Mouse (Mus musculus) midbrain, embryonic 12.5 days (tissue): ENCODE data around the gene Foxg1. TPM values are rescaled to one million over a fixed set of nuclear protein-coding genes. Genes with fewer than 3 reads are reported as not detected.

Experiments
- ATAC-seq: fragments of 200-750 bp; cut with Nextera tagmentation; 2 replicates; pipeline ENCODE4 v1.8.0; 2017; ENCODE audit warnings: low read depth, moderate TSS enrichment, moderate library complexity; ENCODE audit not compliant: low FRiP score
- H3K27ac ChIP-seq: fragments of 300-500 bp; sonication (generic); replicated peaks from 2 replicates; pipeline ENCODE4 v1.5.1; 2016; ENCODE audit warnings: mild to moderate bottlenecking
- H3K27me3 ChIP-seq: fragments of 300-500 bp; sonication (generic); 2 replicates; pipeline ENCODE4 v1.6.1; 2016; ENCODE audit warnings: mild to moderate bottlenecking
- H3K36me3 ChIP-seq: fragments of 300-500 bp; sonication (generic); 2 replicates; pipeline ENCODE4 v1.6.1; 2016
- H3K4me1 ChIP-seq: fragments of 300-500 bp; sonication (generic); 2 replicates; pipeline ENCODE4 v1.6.1; 2016
- H3K4me2 ChIP-seq: fragments of 300-500 bp; sonication (generic); replicated peaks from 2 replicates; pipeline ENCODE4 v1.6.1; 2016; ENCODE audit warnings: mild to moderate bottlenecking, moderate library complexity
- H3K4me3 ChIP-seq: fragments of 300-500 bp; sonication (generic); 2 replicates; pipeline ENCODE4 v1.5.1; 2016; ENCODE audit warnings: mild to moderate bottlenecking
- H3K9ac ChIP-seq: fragments of 300-500 bp; sonication (generic); replicated peaks from 2 replicates; pipeline ENCODE4 v1.6.1; 2016; ENCODE audit warnings: mild to moderate bottlenecking, moderate library complexity
- H3K9me3 ChIP-seq: fragments of 300-500 bp; sonication (generic); 2 replicates; pipeline ENCODE4 v1.6.1; 2016; ENCODE audit warnings: mild to moderate bottlenecking
- WGBS: fragments of 180-500 bp; shearing (Covaris S2); methylation state at CpG from one replicate; pipeline ENCODE4 v1.1.7; 2016; 5-methylcytosine and 5-hydroxymethylcytosine counted together
- polyA plus RNA-seq: library from polyadenylated mRNA; unstranded; fragments of >200 nt; fragmentation: Nextera tagmentation; extraction: Ambion mirVana; gene quantifications from 2 replicates; pipeline ENCODE4 v1.2.1, GENCODE M21; 2016

Foxg1 gene
- polyA plus RNA-seq, 1 experiment from 2014 or later: 4.6 TPM

GRCm38 (mm10) chr12:49387856-49388598 lies 5.6 kb downstream of the Foxg1 start:
- no peaks in the 10 kb centered on the region for H3K9me3 ChIP-seq
- no peak for ATAC-seq
- no peaks in the 10 kb centered on the region for H3K36me3 ChIP-seq
- H3K4me1 ChIP-seq: peaks cover 6% of the 10 kb centered on the region; the same call in 1 of the 2 replicates
- 7% methylated on average over 2 of the region's 2 CpGs for WGBS
- no peak overlapping the region for H3K4me2 ChIP-seq
- no peak overlapping the region for H3K9ac ChIP-seq
- H3K27me3 ChIP-seq: peaks cover 66% of the 10 kb centered on the region
- peak overlapping the region; percentile 7; the same call in 1 of the 2 replicates for H3K4me3 ChIP-seq
- no peak overlapping the region for H3K27ac ChIP-seq

- no peak overlapping the region for H3K4me2 ChIP-seq
- no peak overlapping the region for H3K9ac ChIP-seq
- H3K27me3 ChIP-seq: peaks cover 59% of the 10 kb centered on the region
- H3K9me3 ChIP-seq: no peaks in the 10 kb centered on the region
- ATAC-seq: no peak
- H3K36me3 ChIP-seq: no peaks in the 10 kb centered on the region
- H3K27ac ChIP-seq: no peak overlapping the region
- H3K4me3 ChIP-seq: no peak overlapping the region
- H3K4me1 ChIP-seq: no peaks in the 10 kb centered on the region; the same call in 1 of the 2 replicates
- WGBS: 4% methylated on average over 5 of the region's 5 CpGs
These were observed 7.2 kb downstream of the Foxg1 start for GRCm38 (mm10) chr12:49389666-49390065.

GRCm38 (mm10) chr12:49390257-49390656 lies 7.8 kb downstream of the Foxg1 start:
- Histone ChIP-seq H3K4me2 (no peak overlapping the region), H3K4me3 (peak overlapping the region; percentile 13; the same call in 1 of the 2 replicates), H3K4me1 (no peaks in the 10 kb centered on the region), H3K9ac (no peak overlapping the region), H3K9me3 (no peaks in the 10 kb centered on the region), H3K27me3 (peaks cover 59% of the 10 kb centered on the region), H3K36me3 (no peaks in the 10 kb centered on the region), H3K27ac (no peak overlapping the region)
- no peak for ATAC-seq
- 2% methylated on average over 13 of the region's 13 CpGs for WGBS

- WGBS: 1% methylated on average over 9 of the region's 9 CpGs
- H3K4me1 ChIP-seq: no peaks in the 10 kb centered on the region
- ATAC-seq: peak; percentile 5; the same call in 1 of the 2 replicates
- no peak overlapping the region; the same call in 1 of the 2 replicates for H3K9ac ChIP-seq
- H3K27me3 ChIP-seq: peaks cover 53% of the 10 kb centered on the region
- no peaks in the 10 kb centered on the region for H3K9me3 ChIP-seq
- H3K4me2 ChIP-seq: peak overlapping the region; percentile 49
- no peak overlapping the region for H3K27ac ChIP-seq
- peak overlapping the region; percentile 28 for H3K4me3 ChIP-seq
- H3K36me3 ChIP-seq: no peaks in the 10 kb centered on the region
These were observed 8.5 kb downstream of the Foxg1 start for GRCm38 (mm10) chr12:49390926-49391304.

- Histone ChIP-seq H3K4me3 (peak overlapping the region; percentile 28), H3K4me2 (peak overlapping the region; percentile 49), H3K27ac (no peak overlapping the region), H3K4me1 (no peaks in the 10 kb centered on the region), H3K9ac (no peak overlapping the region; the same call in 1 of the 2 replicates), H3K9me3 (no peaks in the 10 kb centered on the region), H3K27me3 (peaks cover 50% of the 10 kb centered on the region), H3K36me3 (no peaks in the 10 kb centered on the region)
- WGBS: 1% methylated on average over 42 of the region's 42 CpGs
- ATAC-seq: peak; percentile 97
These were observed 9.0 kb downstream of the Foxg1 start for GRCm38 (mm10) chr12:49391305-49392040.

- Histone ChIP-seq H3K9me3 (no peaks in the 10 kb centered on the region), H3K4me3 (peak overlapping the region; percentile 28; the same call in 1 of the 2 replicates), H3K4me2 (peak overlapping the region; percentile 49), H3K9ac (no peak overlapping the region), H3K27me3 (peaks cover 54% of the 10 kb centered on the region), H3K4me1 (no peaks in the 10 kb centered on the region), H3K27ac (no peak overlapping the region), H3K36me3 (no peaks in the 10 kb centered on the region)
- no peak for ATAC-seq
- WGBS: 2% methylated on average over 10 of the region's 10 CpGs
These were observed 9.6 kb downstream of the Foxg1 start for GRCm38 (mm10) chr12:49392041-49392390.

- WGBS: 4% methylated on average over 5 of the region's 5 CpGs
- Histone ChIP-seq H3K4me3 (no peak overlapping the region), H3K9ac (no peak overlapping the region), H3K27me3 (peaks cover 58% of the 10 kb centered on the region), H3K9me3 (no peaks in the 10 kb centered on the region), H3K27ac (no peak overlapping the region), H3K4me1 (no peaks in the 10 kb centered on the region), H3K4me2 (no peak overlapping the region), H3K36me3 (no peaks in the 10 kb centered on the region)
- ATAC-seq: no peak
These were observed 10.4 kb downstream of the Foxg1 start for GRCm38 (mm10) chr12:49392876-49393275.

- 12% methylated on average over 3 of the region's 3 CpGs for WGBS
- Histone ChIP-seq H3K27ac (no peak overlapping the region), H3K4me3 (no peak overlapping the region), H3K4me1 (no peaks in the 10 kb centered on the region), H3K36me3 (no peaks in the 10 kb centered on the region), H3K27me3 (peaks cover 61% of the 10 kb centered on the region), H3K9ac (no peak overlapping the region), H3K9me3 (no peaks in the 10 kb centered on the region), H3K4me2 (no peak overlapping the region)
- no peak for ATAC-seq
These were observed 11.2 kb downstream of the Foxg1 start for GRCm38 (mm10) chr12:49393639-49394038.

GRCm38 (mm10) chr12:49394181-49394580 lies 11.7 kb downstream of the Foxg1 start:
- 11% methylated on average over 1 of the region's 1 CpGs for WGBS
- H3K4me3 ChIP-seq: no peak overlapping the region
- ATAC-seq: no peak
- H3K9me3 ChIP-seq: no peaks in the 10 kb centered on the region
- no peaks in the 10 kb centered on the region for H3K4me1 ChIP-seq
- H3K9ac ChIP-seq: no peak overlapping the region
- H3K27ac ChIP-seq: no peak overlapping the region
- H3K27me3 ChIP-seq: peaks cover 63% of the 10 kb centered on the region
- no peaks in the 10 kb centered on the region for H3K36me3 ChIP-seq
- H3K4me2 ChIP-seq: no peak overlapping the region

- H3K4me3 ChIP-seq: no peak overlapping the region
- no peak overlapping the region for H3K9ac ChIP-seq
- H3K36me3 ChIP-seq: no peaks in the 10 kb centered on the region
- H3K27me3 ChIP-seq: peaks cover 61% of the 10 kb centered on the region
- H3K27ac ChIP-seq: no peak overlapping the region
- no peaks in the 10 kb centered on the region for H3K4me1 ChIP-seq
- ATAC-seq: no peak
- no peaks in the 10 kb centered on the region for H3K9me3 ChIP-seq
- WGBS: 1% methylated on average over 17 of the region's 17 CpGs
- H3K4me2 ChIP-seq: no peak overlapping the region
These were observed 12.4 kb downstream of the Foxg1 start for GRCm38 (mm10) chr12:49394836-49395235.

- Histone ChIP-seq H3K4me2 (no peak overlapping the region), H3K9ac (no peak overlapping the region), H3K27me3 (peaks cover 62% of the 10 kb centered on the region)
These were observed 13.5 kb downstream of the Foxg1 start for GRCm38 (mm10) chr12:49395969-49396368.

GRCm38 (mm10) chr12:49396776-49397175 lies 14.3 kb downstream of the Foxg1 start:
- Histone ChIP-seq H3K9ac (no peak overlapping the region), H3K27ac (no peak overlapping the region), H3K4me1 (peaks cover 9% of the 10 kb centered on the region; the same call in 1 of the 2 replicates), H3K27me3 (peaks cover 62% of the 10 kb centered on the region), H3K4me2 (no peak overlapping the region), H3K9me3 (no peaks in the 10 kb centered on the region), H3K4me3 (no peak overlapping the region), H3K36me3 (no peaks in the 10 kb centered on the region)
- 25% methylated on average over 1 of the region's 1 CpGs for WGBS
- no peak for ATAC-seq

More at GRCm38 (mm10) chr12:49395969-49396368, 13.5 kb downstream of the Foxg1 start:
- ATAC-seq: no peak
- H3K9me3 ChIP-seq: no peaks in the 10 kb centered on the region
- WGBS: 10% methylated on average over 2 of the region's 2 CpGs
- H3K36me3 ChIP-seq: no peaks in the 10 kb centered on the region
- no peak overlapping the region for H3K4me3 ChIP-seq
- H3K27ac ChIP-seq: no peak overlapping the region
- peaks cover 2% of the 10 kb centered on the region; the same call in 1 of the 2 replicates for H3K4me1 ChIP-seq
